Mouse (Mus musculus) CH12.LX (cell line): ENCODE measurements around the gene Smim14.

ENCODE experiments used
- CHD1 ChIP-seq: IDR thresholded peaks from 2 replicates; pipeline ENCODE4 v1.6.1; 2012; ENCODE audit warnings: low read depth, low read length, improper control_type of control experiment, inconsistent platforms
- CHD2 ChIP-seq: IDR thresholded peaks from 2 replicates; pipeline ENCODE4 v1.6.1; 2011; ENCODE audit warnings: low read length, improper control_type of control experiment
- CTCF ChIP-seq, 2 experiments: IDR thresholded peaks in 1 of 2; conservative IDR thresholded peaks in 1 of 2; 2 replicates each; pipeline ENCODE4 v1.5.1; 2011 to 2012; ENCODE audit warnings: low read depth in 2 of 2, low read length in 2 of 2, improper control_type of control experiment in 1 of 2, inconsistent platforms in 1 of 2, mild to moderate bottlenecking in 1 of 2, moderate library complexity in 1 of 2
- SMC3 ChIP-seq: IDR thresholded peaks from 2 replicates; pipeline ENCODE4 v1.6.1; 2011; ENCODE audit warnings: low read depth, low read length, improper control_type of control experiment
- USF2 ChIP-seq: conservative IDR thresholded peaks from 2 replicates; pipeline ENCODE4 v1.6.1; 2011; ENCODE audit warnings: low read depth, low read length, improper control_type of control experiment
- ZMIZ1 ChIP-seq: IDR thresholded peaks from 2 replicates; pipeline ENCODE4 v1.6.1; 2012; ENCODE audit warnings: low read depth, mild to moderate bottlenecking, inconsistent platforms, low read length, improper control_type of control experiment

DNA sequence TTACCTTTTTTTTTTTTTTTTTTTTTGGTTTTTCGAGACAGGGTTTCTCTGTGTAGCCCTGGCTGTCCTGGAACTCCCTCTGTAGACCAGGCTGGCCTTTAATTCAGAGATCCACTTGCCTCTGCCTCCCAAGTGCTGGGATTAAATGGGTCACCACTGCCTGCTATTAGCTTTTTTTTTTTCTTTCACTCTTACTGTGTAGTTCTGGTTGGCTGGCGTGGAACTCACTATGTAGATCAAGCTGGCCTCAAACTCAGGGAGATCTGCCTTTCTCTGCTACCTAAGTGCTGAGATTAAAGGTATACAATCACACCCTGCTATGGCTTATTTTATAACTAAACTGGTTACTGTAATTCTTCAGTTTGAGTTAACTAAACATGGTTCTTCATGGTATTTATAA is 50.5 kb downstream of the Smim14 start:
- TF ChIP-seq CTCF (conservative IDR thresholded peaks at IDR 0.05 in 1 of 2, IDR thresholded peaks at IDR 0.05 in 1 of 2; ENCODE audit: low read depth in 2 of 2, low read length in 2 of 2) (no peak), CHD2 (no peak), USF2 (no peak), SMC3 (no peak), CHD1 (no peak), ZMIZ1 (no peak)
